Mouse (Mus musculus) hindbrain, postnatal 0 days (tissue): ENCODE data around the gene Snapc3. TPM values are rescaled to one million over a fixed set of nuclear protein-coding genes. Genes with fewer than 3 reads are reported as not detected.

Experiments
- ATAC-seq: fragments of 200-750 bp; cut with Nextera tagmentation; 2 replicates; pipeline ENCODE4 v1.8.0; 2017; ENCODE audit warnings: mild to moderate bottlenecking, moderate TSS enrichment, moderate library complexity
- DNase-seq: peaks from one replicate; pipeline ENCODE4 v3.0.0-alpha.2; 2015; ENCODE audit warnings: low spot score
- H3K27ac ChIP-seq: fragments of 300-500 bp; sonication (generic); 2 replicates; pipeline ENCODE4 v1.5.1; 2014; ENCODE audit warnings: mild to moderate bottlenecking
- H3K27me3 ChIP-seq: fragments of 300-500 bp; sonication (generic); 2 replicates; pipeline ENCODE4 v1.6.1; 2014; ENCODE audit warnings: low read length, mixed read lengths; ENCODE audit not compliant: insufficient read depth
- H3K36me3 ChIP-seq: fragments of 300-500 bp; sonication (generic); 2 replicates; pipeline ENCODE4 v1.6.1; 2014; ENCODE audit warnings: low read length, mixed read lengths; ENCODE audit not compliant: insufficient read depth
- H3K4me1 ChIP-seq: fragments of 300-500 bp; sonication (generic); 2 replicates; pipeline ENCODE4 v1.6.1; 2014; ENCODE audit warnings: antibody characterized with exemption, low read length, mixed read lengths; ENCODE audit not compliant: insufficient read depth
- H3K4me2 ChIP-seq: fragments of 300-500 bp; sonication (generic); 2 replicates; pipeline ENCODE4 v1.6.1; 2014; ENCODE audit warnings: low read depth, mild to moderate bottlenecking, low read length, moderate library complexity, mixed read lengths
- H3K4me3 ChIP-seq: fragments of 300-500 bp; sonication (generic); 2 replicates; pipeline ENCODE4 v1.5.1; 2014; ENCODE audit warnings: low read length
- H3K9ac ChIP-seq: fragments of 300-500 bp; sonication (generic); replicated peaks from 2 replicates; pipeline ENCODE4 v1.6.1; 2014; ENCODE audit warnings: mild to moderate bottlenecking, low read length, moderate library complexity, mixed read lengths
- H3K9me3 ChIP-seq: fragments of 300-500 bp; sonication (generic); 2 replicates; pipeline ENCODE4 v1.6.1; 2016; ENCODE audit warnings: low read length, mixed read lengths
- CTCF ChIP-seq: IDR thresholded peaks from 2 replicates; pipeline ENCODE4 v1.5.1; 2016; ENCODE audit warnings: antibody characterized with exemption, control low read depth, low read depth
- WGBS: fragments of 180-500 bp; shearing (Covaris S2); extraction: QIAGEN DNeasy Blood & Tissue Kit; methylation state at CpG from one replicate; pipeline ENCODE4 v1.1.7; 2014; 5-methylcytosine and 5-hydroxymethylcytosine counted together
- polyA plus RNA-seq: library from polyadenylated mRNA; unstranded; fragments of >200 nt; fragmentation: Nextera tagmentation; extraction: Ambion mirVana; gene quantifications from 2 replicates; pipeline ENCODE4 v1.2.1, GENCODE M21; 2015
- total RNA-seq: library from RNA; depleted of rRNA; stranded (reverse); fragments of >200 nt; gene quantifications from 2 replicates; pipeline ENCODE4 v1.2.3, GENCODE M21; 2014

The Snapc3 gene
- total and polyA plus RNA-seq, 2 experiments from 2014 or later: 34.1 to 42.8 TPM

DNA sequence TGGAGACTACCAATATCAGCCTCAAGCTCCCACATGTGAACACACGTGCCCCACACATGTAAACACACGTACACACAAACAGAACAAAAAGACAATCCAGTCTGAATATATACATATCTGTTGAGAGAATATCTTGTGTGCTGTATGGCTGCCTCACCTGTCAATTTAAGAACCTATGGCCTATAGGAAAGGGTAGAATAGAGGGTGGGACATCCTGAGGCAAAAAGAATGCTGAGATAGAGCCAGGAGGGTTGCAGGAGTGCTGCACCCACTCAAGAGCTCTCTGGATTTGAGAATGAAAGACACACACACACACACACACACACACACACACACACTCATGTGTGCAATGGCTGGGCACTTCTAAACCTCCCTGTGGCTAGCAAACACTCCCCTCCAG lies 19.0 kb upstream of the Snapc3 start:
- Histone ChIP-seq H3K36me3 (no peaks in the 10 kb centered on the region), H3K27ac (no peak overlapping the region), H3K9ac (no peak overlapping the region), H3K27me3 (no peaks in the 10 kb centered on the region), H3K4me3 (no peak overlapping the region), H3K4me2 (no peak overlapping the region), H3K4me1 (no peaks in the 10 kb centered on the region; the same call in 1 of the 2 replicates), H3K9me3 (peaks cover 6% of the 10 kb centered on the region; the same call in 1 of the 2 replicates)
- no peak for DNase-seq
- no peak for ATAC-seq
- TF ChIP-seq CTCF: no peak
- 85% methylated on average over 2 of the region's 2 CpGs for WGBS

- Histone ChIP-seq H3K4me3 (no peak overlapping the region), H3K27ac (no peak overlapping the region), H3K4me2 (no peak overlapping the region), H3K9ac (no peak overlapping the region), H3K4me1 (no peaks in the 10 kb centered on the region; the same call in 1 of the 2 replicates), H3K27me3 (no peaks in the 10 kb centered on the region), H3K36me3 (no peaks in the 10 kb centered on the region), H3K9me3 (peaks cover 8% of the 10 kb centered on the region; the same call in 1 of the 2 replicates)
- WGBS: 84% methylated on average over 7 of the region's 7 CpGs
- ATAC-seq (no peak), DNase-seq (no peak)
- no peak for TF ChIP-seq CTCF
These were observed 16.6 kb upstream of the Snapc3 start for GRCm38 (mm10) chr4:83400691-83401595.

DNA sequence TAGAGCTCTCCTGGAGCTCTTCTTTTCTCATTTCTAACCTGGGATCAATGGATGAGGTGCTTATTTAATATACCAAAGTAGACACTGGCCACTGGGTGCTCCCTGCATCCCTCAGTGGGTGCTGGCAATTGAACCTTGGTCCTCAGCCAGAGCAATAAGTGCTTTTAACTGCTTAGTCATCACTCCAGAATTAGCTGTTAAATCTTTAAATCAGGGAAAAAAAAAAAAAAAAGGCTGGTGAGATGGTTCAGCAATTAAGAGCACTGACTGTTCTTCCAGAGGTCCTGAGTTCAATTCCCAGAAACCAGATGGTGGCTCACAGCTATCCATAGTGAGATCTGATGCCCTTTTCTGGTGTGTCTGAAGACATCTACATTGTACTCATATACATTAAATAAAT lies 15.8 kb upstream of the Snapc3 start:
- no peak for TF ChIP-seq CTCF
- Histone ChIP-seq H3K4me3 (no peak overlapping the region), H3K4me2 (no peak overlapping the region), H3K36me3 (no peaks in the 10 kb centered on the region), H3K27ac (no peak overlapping the region), H3K9me3 (peaks cover 8% of the 10 kb centered on the region; the same call in 1 of the 2 replicates), H3K4me1 (no peaks in the 10 kb centered on the region; the same call in 1 of the 2 replicates), H3K27me3 (no peaks in the 10 kb centered on the region), H3K9ac (no peak overlapping the region)
- DNase-seq (no peak), ATAC-seq (no peak)

GRCm38 (mm10) chr4:83407688-83408087 lies 9.8 kb upstream of the Snapc3 start:
- no peaks in the 10 kb centered on the region for H3K36me3 ChIP-seq
- H3K4me2 ChIP-seq: no peak overlapping the region
- WGBS: 91% methylated on average over 6 of the region's 6 CpGs
- H3K4me3 ChIP-seq: no peak overlapping the region
- no peak overlapping the region for H3K9ac ChIP-seq
- ATAC-seq (no peak), DNase-seq (no peak)
- no peaks in the 10 kb centered on the region for H3K4me1 ChIP-seq
- no peaks in the 10 kb centered on the region for H3K27me3 ChIP-seq
- TF ChIP-seq CTCF: no peak
- H3K9me3 ChIP-seq: peaks cover 18% of the 10 kb centered on the region
- no peak overlapping the region for H3K27ac ChIP-seq

DNA sequence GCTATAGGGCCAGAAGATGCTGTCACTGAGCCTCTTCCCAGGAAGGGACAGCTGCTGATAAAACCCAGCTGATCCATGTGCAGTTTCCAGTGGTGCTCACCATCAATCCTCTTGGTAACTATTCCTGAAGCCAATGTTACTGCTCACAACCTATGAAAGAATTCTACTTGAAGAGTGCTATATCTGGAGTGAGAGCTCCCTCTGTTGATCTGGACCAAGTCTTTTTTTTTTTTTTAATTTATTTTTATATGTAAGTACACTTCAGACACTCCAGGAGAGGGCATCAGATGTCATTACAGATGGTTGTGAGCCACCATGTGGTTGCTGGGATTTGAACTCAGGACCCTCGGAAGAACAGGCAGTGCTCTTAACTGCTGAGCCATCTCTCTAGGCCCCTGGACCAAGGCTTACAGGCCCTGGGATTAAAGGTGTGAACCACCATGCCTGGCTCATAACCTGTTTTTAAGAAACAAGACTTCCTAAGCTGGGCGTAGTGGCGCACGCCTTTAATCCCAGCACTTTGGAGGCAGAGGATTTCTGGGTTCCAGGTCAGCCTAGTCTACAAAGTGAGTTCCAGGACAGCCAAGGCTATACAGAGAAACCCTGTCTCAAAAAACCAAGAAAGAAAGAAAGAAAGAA lies 7.5 kb upstream of the Snapc3 start:
- peak; percentile 54 for TF ChIP-seq CTCF
- ATAC-seq: peak; percentile 35; the same call in 1 of the 2 replicates
- Histone ChIP-seq H3K4me1 (no peaks in the 10 kb centered on the region), H3K4me3 (no peak overlapping the region), H3K36me3 (no peaks in the 10 kb centered on the region), H3K9me3 (peaks cover 10% of the 10 kb centered on the region), H3K27me3 (no peaks in the 10 kb centered on the region), H3K27ac (no peak overlapping the region), H3K4me2 (no peak overlapping the region), H3K9ac (no peak overlapping the region)
- peak; percentile 56 for DNase-seq
- 98% methylated on average over 4 of the region's 4 CpGs for WGBS

GRCm38 (mm10) chr4:83412060-83412459 lies 5.5 kb upstream of the Snapc3 start:
- DNase-seq (no peak), ATAC-seq (no peak)
- Histone ChIP-seq H3K27me3 (no peaks in the 10 kb centered on the region), H3K4me3 (no peak overlapping the region), H3K27ac (no peak overlapping the region), H3K9ac (no peak overlapping the region), H3K36me3 (no peaks in the 10 kb centered on the region), H3K4me2 (no peak overlapping the region), H3K9me3 (peaks cover 10% of the 10 kb centered on the region), H3K4me1 (peaks cover 3% of the 10 kb centered on the region; the same call in 1 of the 2 replicates)
- WGBS: 84% methylated on average over 3 of the region's 3 CpGs
- no peak for TF ChIP-seq CTCF
